Mouse (Mus musculus) liver, postnatal 0 days (tissue): ENCODE measurements at regions not wholly inside any gene's neighbourhood (a gene's known extent, or its start where the extent isn't known, plus 50 kb on each side); places are given as distances from the start of the nearest gene placed in this dataset.
A peak's percentile ranks its signal among the peaks of the same experiment; 100 is the strongest.

Experiments
- ATAC-seq: fragments of 200-750 bp; cut with Nextera tagmentation; 2 replicates; pipeline ENCODE4 v1.8.0; 2017; ENCODE audit warnings: mild to moderate bottlenecking, moderate library complexity
- DNase-seq: peaks from one replicate; pipeline ENCODE4 v3.0.0-alpha.2; 2016
- H3K27ac ChIP-seq: fragments of 300-500 bp; sonication (generic); 2 replicates; pipeline ENCODE4 v1.5.1; 2014; ENCODE audit warnings: antibody characterized with exemption, moderate library complexity, mild to moderate bottlenecking, low read depth
- H3K27me3 ChIP-seq: fragments of 300-500 bp; sonication (generic); 2 replicates; pipeline ENCODE4 v1.6.1; 2014; ENCODE audit warnings: low read length, control low read depth, mixed read lengths; ENCODE audit not compliant: insufficient read depth
- H3K36me3 ChIP-seq: fragments of 300-500 bp; sonication (generic); replicated peaks from 2 replicates; pipeline ENCODE4 v1.6.1; 2014; ENCODE audit warnings: mild to moderate bottlenecking, control low read depth, low read length, moderate library complexity, mixed read lengths; ENCODE audit not compliant: insufficient read depth
- H3K4me1 ChIP-seq: fragments of 300-500 bp; sonication (generic); 2 replicates; pipeline ENCODE4 v1.6.1; 2014; ENCODE audit warnings: antibody characterized with exemption, mild to moderate bottlenecking, control low read depth; ENCODE audit not compliant: insufficient read depth
- H3K4me2 ChIP-seq: fragments of 300-500 bp; sonication (generic); 2 replicates; pipeline ENCODE4 v1.6.1; 2014; ENCODE audit warnings: low read depth, mild to moderate bottlenecking, low read length, moderate library complexity, mixed read lengths
- H3K4me3 ChIP-seq: fragments of 300-500 bp; sonication (generic); 2 replicates; pipeline ENCODE4 v1.5.1; 2014; ENCODE audit warnings: low read depth, low read length
- H3K9ac ChIP-seq: fragments of 300-500 bp; sonication (generic); replicated peaks from 2 replicates; pipeline ENCODE4 v1.6.1; 2014; ENCODE audit warnings: mild to moderate bottlenecking, moderate library complexity
- H3K9me3 ChIP-seq: fragments of 300-500 bp; sonication (generic); 2 replicates; pipeline ENCODE4 v1.6.1; 2016; ENCODE audit warnings: mild to moderate bottlenecking, control low read depth, low read length, mixed read lengths
- CTCF ChIP-seq: sonication (generic); IDR thresholded peaks from 2 replicates; pipeline ENCODE4 v1.5.1; 2016; ENCODE audit warnings: antibody characterized with exemption, low read depth
- EP300 ChIP-seq: IDR thresholded peaks from 2 replicates; pipeline ENCODE4 v1.6.1; 2016; ENCODE audit warnings: antibody characterized with exemption, low read depth, mild to moderate bottlenecking
- WGBS: fragments of 180-500 bp; shearing (Covaris S2); extraction: QIAGEN DNeasy Blood & Tissue Kit; methylation state at CpG from one replicate; pipeline ENCODE4 v1.1.7; 2014; ENCODE audit not compliant: insufficient replicate concordance; 5-methylcytosine and 5-hydroxymethylcytosine counted together

DNA sequence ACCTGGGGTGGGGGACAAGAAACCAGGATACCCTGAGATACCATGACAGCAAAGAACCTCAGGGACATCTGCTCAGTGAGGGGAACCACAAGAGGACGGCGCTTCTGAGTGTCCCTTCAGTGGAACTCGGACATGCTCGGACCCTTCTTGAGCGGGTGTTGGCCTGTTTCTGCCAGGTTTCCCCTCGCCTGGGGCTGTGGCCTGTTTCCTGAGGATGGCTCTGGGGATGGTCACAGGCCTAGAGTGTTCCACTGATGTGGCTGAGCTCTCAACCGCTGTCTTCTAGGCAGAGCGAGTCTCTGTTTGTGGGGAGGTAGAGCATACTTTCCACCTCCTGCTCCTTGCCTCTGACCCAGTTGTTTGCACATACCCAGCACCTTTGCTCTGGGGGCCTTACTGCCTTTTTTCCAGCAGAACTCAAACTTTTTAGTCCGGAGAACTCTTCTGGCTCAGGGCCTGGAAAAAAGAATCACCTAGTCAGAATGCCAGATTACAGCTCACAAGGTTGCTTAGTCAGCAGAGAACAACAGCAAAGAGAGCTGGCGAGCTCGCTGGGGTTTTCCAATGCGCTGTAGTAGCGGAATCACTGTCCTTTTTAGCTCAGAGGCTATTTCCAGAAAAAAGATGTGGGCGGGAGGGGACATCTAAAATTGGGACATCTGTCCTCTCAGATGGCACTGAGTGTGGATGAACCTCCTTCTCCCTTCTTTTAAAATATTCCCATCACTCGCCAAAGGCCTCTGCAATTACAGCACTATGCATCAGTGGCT, 65.3 kb downstream of the Med10 start:
- 79% methylated on average over 15 of the region's 15 CpGs for WGBS

GRCm38 (mm10) chr13:69896536-69896935, 94.3 kb downstream of the Med10 start:
- Histone ChIP-seq H3K9me3 (no peaks in the 10 kb centered on the region), H3K27me3 (no peaks in the 10 kb centered on the region), H3K36me3 (no peaks in the 10 kb centered on the region), H3K4me2 (no peak overlapping the region), H3K9ac (no peak overlapping the region), H3K4me3 (no peak overlapping the region), H3K4me1 (no peaks in the 10 kb centered on the region), H3K27ac (no peak overlapping the region)
- TF ChIP-seq EP300 (no peak), CTCF (no peak)
- DNase-seq: peak; percentile 15
- WGBS: 21% methylated on average over 5 of the region's 5 CpGs
- ATAC-seq: no peak

More for the DNA sequence above, 65.3 kb downstream of the Med10 start:
- Histone ChIP-seq H3K9ac (no peak overlapping the region), H3K4me2 (no peak overlapping the region), H3K36me3 (no peaks in the 10 kb centered on the region), H3K4me3 (no peak overlapping the region), H3K27me3 (no peaks in the 10 kb centered on the region), H3K27ac (no peak overlapping the region), H3K4me1 (no peaks in the 10 kb centered on the region), H3K9me3 (no peaks in the 10 kb centered on the region)
- ATAC-seq (no peak), DNase-seq (no peak)
- TF ChIP-seq EP300 (no peak), CTCF (no peak)

- Histone ChIP-seq H3K4me3 (no peak overlapping the region), H3K36me3 (no peaks in the 10 kb centered on the region), H3K27me3 (no peaks in the 10 kb centered on the region), H3K9ac (no peak overlapping the region), H3K4me2 (no peak overlapping the region), H3K4me1 (no peaks in the 10 kb centered on the region), H3K9me3 (no peaks in the 10 kb centered on the region), H3K27ac (no peak overlapping the region)
- DNase-seq (no peak), ATAC-seq (no peak)
- TF ChIP-seq EP300: no peak
- no peak for TF ChIP-seq CTCF
These were observed 98.9 kb downstream of the Med10 start for GRCm38 (mm10) chr13:69901139-69901538.

GRCm38 (mm10) chr13:69906802-69907537, 104.8 kb downstream of the Med10 start:
- TF ChIP-seq CTCF (no peak), EP300 (no peak)
- WGBS: 57% methylated on average over 15 of the region's 15 CpGs
- H3K4me2 ChIP-seq: no peak overlapping the region

GRCm38 (mm10) chr13:69915796-69916195, 113.6 kb downstream of the Med10 start:
- no peak overlapping the region for H3K4me2 ChIP-seq
- H3K27me3 ChIP-seq: no peaks in the 10 kb centered on the region
- ATAC-seq (no peak), DNase-seq (no peak)
- H3K4me1 ChIP-seq: no peaks in the 10 kb centered on the region
- H3K9me3 ChIP-seq: no peaks in the 10 kb centered on the region
- H3K9ac ChIP-seq: no peak overlapping the region
- H3K4me3 ChIP-seq: no peak overlapping the region
- WGBS: 48% methylated on average over 3 of the region's 3 CpGs
- no peak overlapping the region for H3K27ac ChIP-seq
- TF ChIP-seq EP300 (no peak), CTCF (no peak)
- no peaks in the 10 kb centered on the region for H3K36me3 ChIP-seq

More at GRCm38 (mm10) chr13:69906802-69907537, 104.8 kb downstream of the Med10 start:
- DNase-seq (no peak), ATAC-seq (no peak)
- no peaks in the 10 kb centered on the region for H3K4me1 ChIP-seq
- no peak overlapping the region for H3K4me3 ChIP-seq
- no peaks in the 10 kb centered on the region for H3K27me3 ChIP-seq
- H3K36me3 ChIP-seq: no peaks in the 10 kb centered on the region
- H3K9me3 ChIP-seq: no peaks in the 10 kb centered on the region
- H3K9ac ChIP-seq: no peak overlapping the region
- H3K27ac ChIP-seq: no peak overlapping the region

DNA sequence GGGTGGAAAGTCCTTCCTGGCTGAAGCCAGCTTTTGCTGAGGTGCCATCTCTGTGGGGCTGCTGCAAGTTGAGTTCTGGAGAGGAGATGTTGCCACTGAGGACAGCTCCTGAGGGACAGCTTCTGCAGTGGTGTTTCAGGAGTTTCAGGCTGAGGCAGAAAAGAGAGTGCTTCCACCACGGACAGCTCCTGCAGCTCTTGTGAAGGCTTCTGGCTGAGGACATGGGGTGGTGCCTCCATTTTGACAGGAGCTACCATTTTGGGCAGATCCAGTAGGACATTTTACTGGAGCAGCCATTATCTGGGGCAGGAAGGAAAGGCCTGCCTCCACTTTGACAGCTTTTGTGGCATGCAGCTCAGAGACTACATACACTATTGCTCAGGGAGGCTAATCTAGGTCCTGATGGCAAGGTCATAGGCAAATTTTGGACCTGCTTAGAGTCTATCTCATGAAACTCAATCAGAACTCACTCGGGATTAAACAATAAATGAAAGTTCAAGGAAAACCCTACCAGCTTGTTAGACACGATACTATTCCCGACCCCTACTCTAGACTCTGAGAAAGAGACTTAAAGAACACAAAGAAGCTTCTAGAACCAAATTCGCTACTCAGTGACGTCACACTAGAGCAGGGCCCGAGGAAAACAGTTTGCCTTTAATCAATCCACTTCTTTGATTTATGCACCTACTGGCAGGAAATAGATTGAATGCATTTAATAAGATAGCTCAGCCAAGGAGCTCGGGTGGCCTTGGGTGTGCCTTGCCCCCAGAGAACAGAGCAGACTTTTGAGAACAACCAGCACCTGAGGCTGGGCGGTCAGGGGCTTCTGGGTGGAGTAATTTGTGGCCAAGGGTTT, 130.7 kb downstream of the Med10 start:
- no peaks in the 10 kb centered on the region for H3K4me1 ChIP-seq
- no peak for DNase-seq
- TF ChIP-seq CTCF: no peak
- no peak for TF ChIP-seq EP300
- 74% methylated on average over 9 of the region's 9 CpGs for WGBS
- no peak overlapping the region for H3K27ac ChIP-seq
- no peak overlapping the region for H3K4me2 ChIP-seq
- no peaks in the 10 kb centered on the region for H3K36me3 ChIP-seq
- no peak overlapping the region for H3K4me3 ChIP-seq
- no peaks in the 10 kb centered on the region for H3K27me3 ChIP-seq
- H3K9ac ChIP-seq: no peak overlapping the region
- no peak for ATAC-seq
- H3K9me3 ChIP-seq: no peaks in the 10 kb centered on the region
